Mouse (Mus musculus) neural tube, embryonic 12.5 days (tissue): ENCODE results near the gene Dpp7. TPM values are rescaled to one million over a fixed set of nuclear protein-coding genes. Genes with fewer than 3 reads are reported as not detected.

ENCODE experiments used
- ATAC-seq: fragments of 200-750 bp; cut with Nextera tagmentation; 2 replicates; pipeline ENCODE4 v1.8.0; 2017; ENCODE audit warnings: low read depth, mild to moderate bottlenecking, moderate TSS enrichment, moderate library complexity; ENCODE audit not compliant: low FRiP score
- H3K27ac ChIP-seq: fragments of 300-500 bp; sonication (generic); 2 replicates; pipeline ENCODE4 v1.5.1; 2016
- H3K27me3 ChIP-seq: fragments of 300-500 bp; sonication (generic); replicated peaks from 2 replicates; pipeline ENCODE4 v1.6.1; 2016; ENCODE audit warnings: mild to moderate bottlenecking
- H3K36me3 ChIP-seq: fragments of 300-500 bp; sonication (generic); 2 replicates; pipeline ENCODE4 v1.6.1; 2016; ENCODE audit warnings: mild to moderate bottlenecking
- H3K4me1 ChIP-seq: fragments of 300-500 bp; sonication (generic); 2 replicates; pipeline ENCODE4 v1.6.1; 2016
- H3K4me2 ChIP-seq: fragments of 300-500 bp; sonication (generic); replicated peaks from 2 replicates; pipeline ENCODE4 v1.6.1; 2016; ENCODE audit warnings: mild to moderate bottlenecking
- H3K4me3 ChIP-seq: fragments of 300-500 bp; sonication (generic); 2 replicates; pipeline ENCODE4 v1.5.1; 2016
- H3K9ac ChIP-seq: fragments of 300-500 bp; sonication (generic); 2 replicates; pipeline ENCODE4 v1.6.1; 2016; ENCODE audit warnings: mild to moderate bottlenecking
- H3K9me3 ChIP-seq: fragments of 300-500 bp; sonication (generic); 2 replicates; pipeline ENCODE4 v1.6.1; 2016; ENCODE audit warnings: mild to moderate bottlenecking
- WGBS: fragments of 180-500 bp; shearing (Covaris S2); methylation state at CpG from one replicate; pipeline ENCODE4 v1.1.7; 2016; 5-methylcytosine and 5-hydroxymethylcytosine counted together
- polyA plus RNA-seq: library from polyadenylated mRNA; unstranded; fragments of >200 nt; fragmentation: Nextera tagmentation; extraction: Ambion mirVana; gene quantifications from 2 replicates; pipeline ENCODE4 v1.2.1, GENCODE M21; 2016

Dpp7 gene
- polyA plus RNA-seq, 1 experiment from 2014 or later, result 21.2 TPM

DNA sequence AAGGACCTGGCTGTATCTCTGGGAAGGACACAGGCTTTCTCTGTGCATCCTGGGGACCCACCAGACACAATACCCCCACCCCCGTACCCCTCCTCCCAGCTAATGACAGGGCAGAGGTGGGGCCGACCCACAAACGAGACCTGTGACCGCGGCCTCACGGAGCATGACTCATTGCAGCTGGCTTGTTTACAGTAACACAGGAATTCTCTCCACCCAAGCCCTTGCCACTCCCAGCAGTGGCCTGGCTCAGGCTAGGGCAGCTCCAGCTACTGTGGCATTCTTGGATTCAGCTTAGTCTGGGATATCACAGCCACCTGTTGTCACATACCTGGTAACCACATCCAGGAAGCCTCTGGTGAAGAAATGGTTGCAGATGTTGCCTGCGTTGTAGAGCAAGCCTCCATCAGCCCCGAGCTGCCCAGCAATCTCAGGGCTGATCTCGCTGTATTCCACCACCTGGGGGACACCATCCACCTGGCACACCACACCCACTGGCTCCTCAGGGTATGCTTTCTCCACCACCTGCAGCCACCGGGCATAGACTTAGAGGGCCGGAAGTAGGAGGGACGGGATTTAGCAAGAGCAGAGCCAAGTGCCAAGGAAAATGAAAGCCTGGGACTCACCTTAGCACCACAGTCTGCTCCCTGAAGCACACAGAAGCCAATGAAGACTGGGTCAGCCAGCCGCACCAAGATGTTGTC, 7.5 kb upstream of the Dpp7 start:
- Histone ChIP-seq H3K4me3 (no peak overlapping the region), H3K4me2 (no peak overlapping the region), H3K9ac (no peak overlapping the region), H3K9me3 (no peaks in the 10 kb centered on the region), H3K27ac (no peak overlapping the region), H3K4me1 (0 out of 2 replicates have a peak, but pooled peaks cover 10% of the 10 kb centered on the region), H3K27me3 (peaks cover 41% of the 10 kb centered on the region), H3K36me3 (no peaks in the 10 kb centered on the region)
- WGBS, result 63% methylated on average over 13 of the region's 13 CpGs
- ATAC-seq, result no peak

DNA sequence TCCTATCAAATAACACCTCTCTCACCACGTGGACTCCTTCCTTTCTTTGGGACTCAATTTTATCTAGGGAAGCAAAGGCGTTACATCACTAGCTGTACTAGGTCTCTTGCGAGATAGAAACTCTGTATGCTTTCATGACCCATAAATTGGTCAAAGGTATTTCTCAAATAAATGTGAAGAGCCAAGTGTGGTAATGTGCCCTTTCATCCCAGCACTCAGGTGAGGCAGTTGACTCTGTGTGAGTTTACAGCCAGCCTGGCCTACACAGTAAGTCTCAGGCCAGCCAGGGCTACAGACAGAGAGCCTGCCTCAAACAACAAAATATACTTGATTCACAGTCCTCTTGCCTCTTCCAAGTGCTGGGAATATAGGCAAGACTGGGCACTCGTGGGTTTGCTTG, 3.7 kb upstream of the Dpp7 start:
- no peak overlapping the region for H3K27ac ChIP-seq
- H3K27me3 ChIP-seq, result peaks cover 22% of the 10 kb centered on the region
- no peak overlapping the region for H3K4me2 ChIP-seq
- H3K9ac ChIP-seq, result no peak overlapping the region
- H3K4me1 ChIP-seq, result peaks cover 18% of the 10 kb centered on the region
- H3K36me3 ChIP-seq, result no peaks in the 10 kb centered on the region
- WGBS, result 84% methylated on average over 4 of the region's 4 CpGs
- no peak overlapping the region for H3K4me3 ChIP-seq
- no peak for ATAC-seq
- no peaks in the 10 kb centered on the region for H3K9me3 ChIP-seq

DNA sequence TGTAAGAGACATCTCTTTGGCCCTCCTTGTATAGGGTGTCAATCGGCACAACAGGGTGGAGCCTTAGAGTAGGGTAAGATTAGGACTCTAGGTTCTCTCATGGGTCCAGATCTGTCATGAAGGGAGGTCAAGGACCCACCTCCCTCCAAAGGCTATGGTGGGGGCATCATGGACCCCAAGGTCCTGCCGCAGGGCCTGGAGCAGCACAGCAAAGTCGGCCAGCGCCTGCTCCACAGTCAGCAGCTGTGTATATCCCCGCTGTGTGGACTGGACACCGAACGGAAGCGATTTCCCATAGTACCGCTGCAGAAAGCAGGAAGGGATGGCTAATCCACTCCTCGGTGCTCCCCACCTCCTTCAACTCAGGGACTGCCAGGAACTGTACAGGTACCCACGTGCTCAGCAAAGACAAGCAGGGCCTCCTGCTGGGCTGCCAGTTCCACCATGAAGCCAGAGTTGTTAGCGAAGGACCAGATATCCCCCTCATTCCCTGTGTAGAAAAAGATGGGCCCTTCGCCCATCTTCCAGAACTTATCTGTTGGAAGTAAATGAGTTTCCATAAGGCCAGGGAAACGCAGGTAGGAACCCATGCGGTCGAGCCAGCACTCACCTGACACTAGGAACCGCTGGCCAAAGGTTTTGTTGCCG, 616 bp downstream of the Dpp7 start:
- no peaks in the 10 kb centered on the region for H3K9me3 ChIP-seq
- peaks cover 22% of the 10 kb centered on the region for H3K36me3 ChIP-seq
- H3K4me1 ChIP-seq, result peaks cover 17% of the 10 kb centered on the region
- WGBS, result 39% methylated on average over 18 of the region's 18 CpGs
- peak overlapping the region; percentile 5; the same call in 1 of the 2 replicates for H3K9ac ChIP-seq
- H3K4me2 ChIP-seq, result peak overlapping the region; percentile 75
- H3K4me3 ChIP-seq, result peak overlapping the region; percentile 43
- H3K27me3 ChIP-seq, result no peaks in the 10 kb centered on the region
- peak; percentile 22; the same call in 1 of the 2 replicates for ATAC-seq
- H3K27ac ChIP-seq, result no peak overlapping the region

DNA sequence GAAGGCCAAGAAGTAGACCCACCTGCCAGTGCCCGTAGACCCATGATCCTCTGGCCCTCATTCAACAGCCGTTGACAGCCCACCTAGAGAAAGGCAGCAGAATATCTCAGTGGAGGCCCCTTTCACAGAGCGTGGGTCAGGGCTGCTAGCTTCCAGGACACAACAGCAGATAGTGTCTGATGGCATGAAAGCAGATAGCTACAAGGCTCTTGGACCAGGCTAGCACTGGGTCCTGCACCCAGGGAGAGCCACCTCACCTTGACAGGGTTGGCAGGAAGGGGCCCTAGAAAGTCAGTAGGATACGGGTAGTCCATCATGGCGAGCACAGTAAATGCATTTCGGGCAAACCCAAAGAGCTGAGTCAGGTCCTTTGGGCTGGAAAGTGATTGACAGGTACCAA, 1.9 kb downstream of the Dpp7 start:
- no peak for ATAC-seq
- H3K36me3 ChIP-seq, result peaks cover 35% of the 10 kb centered on the region
- H3K4me1 ChIP-seq, result peaks cover 17% of the 10 kb centered on the region
- H3K27me3 ChIP-seq, result no peaks in the 10 kb centered on the region
- no peaks in the 10 kb centered on the region for H3K9me3 ChIP-seq
- no peak overlapping the region for H3K9ac ChIP-seq
- no peak overlapping the region for H3K4me3 ChIP-seq
- H3K4me2 ChIP-seq, result no peak overlapping the region
- no peak overlapping the region for H3K27ac ChIP-seq
- 86% methylated on average over 6 of the region's 6 CpGs for WGBS

DNA sequence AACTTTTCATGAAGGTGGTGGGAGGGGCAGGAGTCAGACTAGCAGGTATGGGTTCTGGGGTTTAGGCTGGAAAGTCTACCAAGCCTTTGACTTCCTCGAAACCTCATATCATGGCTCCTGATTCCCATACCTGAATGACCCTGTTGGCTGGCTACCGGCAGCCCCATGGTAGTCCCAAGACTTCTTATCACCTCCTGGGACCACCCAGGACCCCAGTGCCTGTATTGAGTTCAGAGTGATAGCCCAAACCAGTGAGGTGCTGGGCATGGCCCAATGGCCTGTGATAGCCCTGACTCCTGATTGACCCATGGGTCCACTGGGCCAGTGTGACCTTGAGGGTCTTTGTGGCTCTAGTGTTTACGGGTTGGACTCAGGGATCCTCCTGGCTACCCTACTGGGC, 5.5 kb downstream of the Dpp7 start:
- peaks cover 9% of the 10 kb centered on the region for H3K4me1 ChIP-seq
- ATAC-seq, result no peak
- no peak overlapping the region for H3K27ac ChIP-seq
- H3K36me3 ChIP-seq, result peaks cover 66% of the 10 kb centered on the region
- no peak overlapping the region for H3K9ac ChIP-seq
- 94% methylated on average over 3 of the region's 3 CpGs for WGBS
- H3K27me3 ChIP-seq, result no peaks in the 10 kb centered on the region
- no peak overlapping the region for H3K4me2 ChIP-seq
- H3K9me3 ChIP-seq, result no peaks in the 10 kb centered on the region
- H3K4me3 ChIP-seq, result no peak overlapping the region

DNA sequence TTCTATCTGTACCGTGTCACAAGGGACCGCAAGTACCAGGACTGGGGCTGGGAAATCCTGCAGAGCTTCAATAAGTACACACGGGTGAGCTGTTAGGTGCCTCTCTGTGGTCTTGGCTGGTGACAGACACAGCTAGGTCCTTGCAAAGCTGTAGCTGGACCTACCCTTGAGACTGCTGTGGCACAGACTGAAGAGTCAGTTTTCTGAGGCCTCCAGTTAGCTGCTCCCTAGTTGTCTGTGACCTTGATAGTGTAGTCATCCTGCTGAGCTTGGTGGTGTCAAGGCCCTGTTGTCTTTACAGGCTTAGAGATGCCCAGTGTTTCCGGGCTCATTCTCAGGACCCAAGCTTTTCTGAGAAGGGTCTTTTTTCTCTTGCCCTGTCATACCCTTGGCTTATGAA, 6.7 kb downstream of the Dpp7 start:
- no peak for ATAC-seq
- Histone ChIP-seq H3K9me3 (no peaks in the 10 kb centered on the region), H3K4me3 (no peak overlapping the region), H3K4me2 (no peak overlapping the region), H3K4me1 (no peaks in the 10 kb centered on the region), H3K36me3 (peaks cover 78% of the 10 kb centered on the region), H3K27ac (no peak overlapping the region), H3K9ac (no peak overlapping the region), H3K27me3 (no peaks in the 10 kb centered on the region)
- 94% methylated on average over 4 of the region's 4 CpGs for WGBS

DNA sequence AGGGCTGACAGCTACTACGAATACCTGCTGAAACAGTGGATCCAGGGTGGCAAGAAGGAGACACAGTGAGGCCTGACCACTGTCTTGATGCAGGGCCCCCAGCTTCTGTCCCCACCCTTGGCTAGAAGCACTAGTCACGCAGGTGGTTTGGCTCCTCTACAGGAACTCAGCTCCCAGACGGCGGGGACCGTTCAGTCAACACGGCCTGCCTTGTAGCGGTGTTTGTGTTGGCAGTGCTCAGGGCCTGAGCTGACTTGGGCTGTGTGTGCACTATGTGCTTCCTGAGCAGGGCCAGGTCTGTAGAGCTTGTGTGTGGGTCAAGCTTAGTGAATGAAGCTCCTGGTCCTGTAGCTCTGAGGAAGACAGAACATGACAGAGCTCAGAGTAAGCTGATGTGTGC, 8.0 kb downstream of the Dpp7 start:
- no peaks in the 10 kb centered on the region for H3K4me1 ChIP-seq
- 96% methylated on average over 7 of the region's 7 CpGs for WGBS

DNA sequence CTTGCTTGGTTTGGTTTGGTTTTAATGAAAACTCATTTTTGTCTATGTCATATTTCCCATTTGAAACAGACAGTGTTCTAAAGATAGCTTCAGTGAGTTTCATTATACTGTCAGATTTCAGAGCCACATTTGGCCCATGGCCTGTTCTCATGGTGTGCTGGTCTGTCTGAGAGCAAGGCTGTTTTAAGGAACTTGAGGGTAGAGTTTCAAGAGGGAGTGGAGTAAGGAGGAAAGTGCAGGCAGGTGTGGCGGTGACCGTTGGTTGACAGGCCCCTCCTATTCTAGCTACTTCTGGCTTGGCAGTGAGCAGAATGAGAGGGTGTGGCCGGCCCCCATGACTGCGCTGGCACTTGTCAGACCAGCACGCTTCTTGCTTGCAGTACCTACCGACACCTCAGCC, 17.9 kb downstream of the Dpp7 start:
- no peak overlapping the region for H3K27ac ChIP-seq
- ATAC-seq, result no peak
- peaks cover 7% of the 10 kb centered on the region for H3K4me1 ChIP-seq
- no peak overlapping the region for H3K4me3 ChIP-seq
- H3K9ac ChIP-seq, result no peak overlapping the region
- WGBS, result 92% methylated on average over 6 of the region's 6 CpGs
- H3K9me3 ChIP-seq, result no peaks in the 10 kb centered on the region
- H3K36me3 ChIP-seq, result peaks cover 83% of the 10 kb centered on the region
- H3K4me2 ChIP-seq, result no peak overlapping the region
- no peaks in the 10 kb centered on the region for H3K27me3 ChIP-seq

More for the DNA sequence above, 8.0 kb downstream of the Dpp7 start:
- peaks cover 92% of the 10 kb centered on the region for H3K36me3 ChIP-seq
- ATAC-seq, result no peak
- no peak overlapping the region for H3K4me3 ChIP-seq
- H3K27me3 ChIP-seq, result no peaks in the 10 kb centered on the region
- no peaks in the 10 kb centered on the region for H3K9me3 ChIP-seq
- H3K27ac ChIP-seq, result no peak overlapping the region
- no peak overlapping the region for H3K9ac ChIP-seq
- H3K4me2 ChIP-seq, result no peak overlapping the region

DNA sequence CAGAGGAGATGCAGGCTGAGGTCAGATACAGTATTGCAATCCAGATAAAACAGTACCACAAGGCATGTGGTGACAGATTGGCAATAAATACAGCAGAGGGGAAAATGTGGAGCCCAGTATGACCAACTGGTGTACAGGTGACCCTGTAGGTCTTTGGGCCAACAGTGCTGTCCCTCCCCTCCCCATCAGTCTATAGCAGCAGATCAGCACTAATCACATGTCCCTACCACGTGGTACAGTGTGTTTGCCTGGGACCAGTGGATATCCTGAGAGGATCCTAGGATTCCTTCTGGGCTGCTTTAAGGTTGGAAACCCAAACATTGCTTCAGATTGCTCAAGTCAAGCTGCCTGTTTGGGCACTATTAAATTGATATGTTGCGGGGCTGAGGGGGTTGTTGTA, 22.6 kb downstream of the Dpp7 start:
- WGBS, result 76% methylated on average over 2 of the region's 2 CpGs
- Histone ChIP-seq H3K9me3 (no peaks in the 10 kb centered on the region), H3K4me2 (peak overlapping the region; percentile 95), H3K27ac (no peak overlapping the region), H3K36me3 (peaks cover 46% of the 10 kb centered on the region), H3K4me1 (peaks cover 17% of the 10 kb centered on the region), H3K4me3 (peak overlapping the region; percentile 86), H3K27me3 (no peaks in the 10 kb centered on the region), H3K9ac (peak overlapping the region; percentile 85; the same call in 1 of the 2 replicates)
- ATAC-seq, result no peak

DNA sequence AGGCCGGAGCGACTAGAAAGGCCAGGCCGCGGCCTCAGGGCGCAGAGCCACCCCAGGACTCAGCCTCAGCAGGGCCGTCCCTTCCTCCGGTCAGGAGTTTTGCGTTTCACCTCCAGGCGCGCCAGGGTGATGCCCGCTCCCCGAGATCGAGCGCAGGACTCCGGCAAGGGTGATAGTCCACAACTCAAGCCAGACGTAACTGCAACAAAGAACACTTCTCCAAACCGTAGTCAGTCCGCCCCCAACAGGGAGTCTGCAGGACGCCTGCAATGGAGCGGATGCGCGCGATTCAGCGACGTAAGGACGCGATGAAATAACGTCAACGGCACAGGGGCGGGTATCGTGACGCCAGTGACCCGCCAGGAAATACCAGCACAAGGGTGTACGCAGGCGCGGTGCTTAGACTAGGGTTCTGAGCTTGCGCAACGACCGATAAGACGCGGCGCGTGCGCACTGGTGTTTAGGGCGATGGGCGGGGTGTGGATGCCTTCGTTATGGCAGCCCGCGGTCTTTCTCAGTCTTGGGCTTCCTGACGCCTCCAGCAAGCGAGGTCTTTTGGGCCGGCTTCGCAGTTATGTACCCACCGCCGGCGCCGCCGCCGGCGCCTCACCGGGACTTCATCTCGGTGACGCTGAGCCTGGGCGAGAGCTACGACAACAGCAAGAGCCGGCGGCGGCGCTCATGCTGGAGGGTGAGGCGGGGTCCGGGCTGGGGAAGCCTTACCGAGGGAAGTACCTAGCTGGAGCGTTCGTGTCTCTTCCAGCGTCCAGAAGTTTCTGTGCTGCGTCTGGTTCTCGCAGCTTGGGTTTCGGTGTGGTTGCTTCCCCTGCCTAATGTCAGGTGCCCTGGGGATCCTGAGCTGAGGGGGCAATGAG, 23.6 kb downstream of the Dpp7 start, which contains the start of gene Man1b1:
TSS of gene Man1b1 (plus strand) at position 53 of the 875 bp plus-strand sequence.
- Histone ChIP-seq H3K4me2 (peak within 1 kb of the TSS; percentile 95), H3K36me3 (peaks cover 36% of the 10 kb centered on the region), H3K9ac (peak within 1 kb of the TSS; percentile 85), H3K27ac (peak within 1 kb of the TSS; percentile 77), H3K4me3 (peak within 1 kb of the TSS; percentile 86), H3K4me1 (peaks cover 17% of the 10 kb centered on the region), H3K9me3 (no peaks in the 10 kb centered on the region), H3K27me3 (no peaks in the 10 kb centered on the region)
- WGBS, result under 1% methylated on average over 78 of the region's 78 CpGs
- ATAC-seq, result peak; percentile 97

DNA sequence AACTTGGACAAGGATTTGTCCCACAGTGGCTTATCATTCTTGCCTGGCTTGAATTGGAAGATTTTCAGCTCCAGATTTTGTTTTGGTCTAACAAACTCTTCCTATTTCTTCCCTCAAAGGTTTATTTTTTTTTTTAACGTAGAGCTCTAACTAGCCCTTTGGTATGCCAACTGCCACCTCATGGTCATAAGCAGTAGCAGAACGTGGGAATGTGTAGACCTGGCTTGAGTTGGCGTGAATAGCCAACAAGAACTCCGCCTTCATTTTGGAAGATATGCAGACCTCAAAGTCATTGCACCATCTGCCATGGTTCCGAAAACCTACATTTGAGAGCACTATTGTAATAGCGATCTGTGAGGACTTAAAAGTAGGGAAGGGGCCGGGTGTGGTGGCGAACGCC, 24.7 kb downstream of the Dpp7 start:
- Histone ChIP-seq H3K9me3 (no peaks in the 10 kb centered on the region), H3K4me1 (peaks cover 17% of the 10 kb centered on the region), H3K27me3 (no peaks in the 10 kb centered on the region), H3K9ac (no peak overlapping the region; the same call in 1 of the 2 replicates), H3K4me3 (peak overlapping the region; percentile 86), H3K4me2 (peak overlapping the region; percentile 95), H3K36me3 (peaks cover 25% of the 10 kb centered on the region), H3K27ac (no peak overlapping the region)
- 60% methylated on average over 9 of the region's 9 CpGs for WGBS
- no peak for ATAC-seq

DNA sequence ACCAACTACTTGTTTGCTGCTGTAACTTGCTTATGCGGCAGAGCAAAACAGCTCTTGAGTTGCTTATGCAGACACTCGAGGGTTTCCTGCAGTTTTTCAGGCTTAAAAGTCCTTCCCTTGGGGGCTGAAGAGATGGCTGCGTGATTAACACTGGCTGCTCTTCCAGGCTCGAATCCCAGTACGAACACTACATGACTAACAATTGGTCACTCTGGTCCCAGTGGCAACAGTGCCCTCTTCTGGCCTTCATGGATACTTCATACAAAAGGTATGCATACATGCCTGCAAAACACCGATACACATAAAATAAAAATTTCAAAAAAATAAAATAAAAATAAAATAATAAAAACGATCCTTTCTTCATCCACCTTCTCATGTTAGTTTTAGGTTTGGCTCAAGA, 27.7 kb downstream of the Dpp7 start:
- no peaks in the 10 kb centered on the region for H3K27me3 ChIP-seq
- no peak overlapping the region for H3K27ac ChIP-seq
- WGBS, result 33% methylated on average over 7 of the region's 7 CpGs
- H3K4me1 ChIP-seq, result peaks cover 12% of the 10 kb centered on the region
- no peaks in the 10 kb centered on the region for H3K36me3 ChIP-seq
- H3K9ac ChIP-seq, result no peak overlapping the region
- H3K9me3 ChIP-seq, result no peaks in the 10 kb centered on the region
- H3K4me3 ChIP-seq, result no peak overlapping the region
- no peak overlapping the region for H3K4me2 ChIP-seq
- ATAC-seq, result no peak
